Mouse (Mus musculus): ENCODE data around the gene Tnxb.
"Not testable (repeated sequence)": the region's sequence is repeated elsewhere in the genome, so short reads cannot be mapped to it uniquely, and the experiment has no call there.

Tnxb gene

GRCm38 (mm10) chr17:34683686-34684220, 13.4 kb downstream of the Tnxb start:
- no peak for DNase-seq (ENCODE audit: low spot score in 2 of 2)

DNA sequence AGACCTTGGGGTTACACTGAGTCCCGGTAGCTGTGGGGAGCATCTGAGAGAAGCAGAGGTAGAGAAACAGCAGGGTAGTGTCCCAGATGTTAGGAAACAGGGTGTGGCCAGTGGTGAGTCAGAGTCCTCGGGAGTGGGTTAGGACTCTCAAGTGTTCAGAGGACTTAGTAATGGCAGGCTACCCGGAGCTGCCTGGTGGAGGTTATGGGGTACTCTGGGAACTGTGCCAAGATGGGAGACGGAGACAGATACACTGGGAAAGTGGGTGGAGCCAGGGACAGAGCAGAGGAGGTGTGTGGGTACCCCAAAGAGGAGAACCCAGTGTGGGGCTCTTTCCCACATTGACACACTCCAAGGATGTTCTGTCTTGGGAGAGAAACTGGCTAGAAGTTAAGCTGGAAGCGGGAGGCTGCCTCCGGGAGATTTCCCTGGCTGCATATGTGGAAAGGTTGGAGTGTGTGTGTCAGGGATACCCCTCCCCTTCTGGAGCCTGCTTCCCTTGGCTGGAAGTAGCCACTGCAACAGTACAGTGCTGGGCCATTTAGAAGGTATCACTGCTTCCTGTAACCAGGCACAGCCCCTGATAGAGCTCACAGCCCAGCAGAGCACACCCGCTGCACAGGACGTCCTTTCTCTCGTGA, 14.0 kb downstream of the Tnxb start:
- no peak for DNase-seq (ENCODE audit: low spot score in 2 of 2)

GRCm38 (mm10) chr17:34685120-34686110, 15.1 kb downstream of the Tnxb start:
- DNase-seq (ENCODE audit: low spot score in 2 of 2), result no peak

DNA sequence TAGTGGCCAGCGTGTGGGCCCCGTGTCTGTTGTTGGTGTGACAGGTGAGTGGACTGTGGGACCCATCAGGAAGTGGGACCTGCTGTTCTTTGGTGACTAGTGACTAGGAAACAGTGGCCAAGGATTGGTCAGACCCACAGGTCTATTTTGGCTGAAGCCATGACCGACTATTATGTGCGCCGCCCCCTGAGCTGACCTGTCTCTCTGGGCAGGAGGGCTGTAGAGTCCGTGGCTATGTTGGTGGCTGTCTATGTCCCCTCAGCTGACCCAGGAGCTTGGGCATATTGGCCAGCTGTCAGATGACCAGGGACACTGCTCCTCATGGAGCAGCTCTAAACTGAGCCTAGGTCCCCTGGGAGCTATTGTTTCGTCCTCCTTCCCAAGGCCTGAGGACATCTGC, 18.6 kb downstream of the Tnxb start:
- no peak for DNase-seq (ENCODE audit: low spot score in 2 of 2)

DNA sequence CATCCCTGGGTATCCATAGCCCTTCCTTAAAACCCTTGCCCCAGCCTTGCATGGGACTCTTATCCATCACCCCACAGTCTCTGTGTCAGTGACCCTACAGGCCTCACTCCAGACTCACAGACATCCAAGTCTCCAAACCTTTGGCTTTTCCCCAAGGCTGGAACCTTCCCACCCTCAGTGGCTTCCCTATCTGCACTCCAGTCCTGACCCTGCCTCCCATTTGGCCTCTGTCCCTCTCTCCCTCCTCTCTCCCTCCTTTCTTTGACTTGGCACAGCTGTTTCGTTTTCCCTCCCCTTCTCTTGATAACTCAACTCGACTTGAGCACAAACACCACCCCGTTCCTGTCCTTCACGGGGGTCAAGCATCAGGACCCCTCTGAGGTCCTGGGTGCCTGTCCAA, 20.1 kb downstream of the Tnxb start:
- no peak for DNase-seq (ENCODE audit: low spot score in 2 of 2)

DNA sequence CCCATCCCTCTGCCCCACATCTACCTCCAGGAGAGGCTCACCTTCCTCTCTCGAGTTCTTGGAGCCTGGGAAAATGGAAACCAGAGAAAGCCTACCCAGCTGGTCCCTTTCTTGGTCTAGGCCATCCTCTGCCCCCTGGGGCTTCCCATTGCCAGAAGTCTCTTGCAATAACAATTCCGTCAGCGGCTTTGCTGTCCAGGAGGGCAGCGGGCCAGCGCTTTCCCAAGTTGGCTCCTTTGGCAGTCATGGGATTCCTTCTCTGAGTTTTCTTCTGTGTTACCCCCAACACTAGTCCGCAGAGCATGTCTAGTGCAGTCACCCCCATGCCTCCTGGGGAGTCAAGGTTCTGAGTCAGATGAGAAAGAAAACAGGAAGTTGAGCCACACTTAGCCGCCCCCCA, 22.6 kb downstream of the Tnxb start:
- DNase-seq (ENCODE audit: low spot score in 2 of 2), result no peak

- peak; percentile 58 to 74 for DNase-seq (ENCODE audit: low spot score in 2 of 2)
These were observed 29.5 kb downstream of the Tnxb start for GRCm38 (mm10) chr17:34699575-34700408.

- DNase-seq (ENCODE audit: low spot score in 2 of 2), result peak; percentile 20 to 36
These were observed 30.3 kb downstream of the Tnxb start for GRCm38 (mm10) chr17:34700671-34701071.

GRCm38 (mm10) chr17:34706476-34706875, 36.1 kb downstream of the Tnxb start:
- DNase-seq (ENCODE audit: low spot score in 2 of 2), result not testable (repeated sequence)

- peak in 1 of 2 experiments; percentile 68 for DNase-seq (ENCODE audit: low spot score in 2 of 2)
These were observed 42.6 kb downstream of the Tnxb start for GRCm38 (mm10) chr17:34712951-34713350.

DNA sequence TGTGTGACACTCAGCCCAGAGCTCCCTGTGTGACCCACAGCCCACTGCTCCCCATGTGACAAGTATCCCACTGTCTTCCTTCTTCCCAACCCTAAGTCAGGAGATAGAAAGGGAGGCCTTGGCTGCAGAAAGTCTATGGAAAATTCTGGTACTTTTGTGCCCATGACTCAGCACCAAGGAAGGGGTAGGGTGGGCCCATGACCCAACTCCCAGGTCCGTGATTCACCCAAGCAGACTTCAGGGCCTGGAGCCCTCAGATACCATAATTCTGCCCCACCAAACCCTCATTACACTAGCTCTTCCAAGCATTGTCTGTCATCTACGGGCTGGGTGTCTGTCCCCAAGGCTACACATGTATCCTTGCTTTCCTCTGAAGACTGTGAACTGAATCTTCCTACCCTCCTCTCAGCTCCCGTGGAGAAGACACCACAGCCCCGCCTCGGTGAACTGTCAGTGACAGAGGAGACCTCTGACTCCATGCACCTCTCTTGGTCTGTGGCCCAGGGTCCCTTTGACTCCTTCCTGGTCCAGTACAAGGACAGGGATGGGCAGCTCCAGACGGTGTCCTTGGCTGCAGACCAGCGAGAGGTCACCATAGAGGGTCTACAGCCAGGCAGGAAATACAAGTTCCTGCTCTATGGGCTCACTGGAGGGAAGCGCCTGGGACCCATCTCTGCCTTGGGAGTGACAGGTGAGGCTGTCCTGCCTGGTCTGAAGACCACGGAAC, 44.0 kb downstream of the Tnxb start:
- not testable (repeated sequence) for DNase-seq (ENCODE audit: low spot score in 2 of 2)

DNA sequence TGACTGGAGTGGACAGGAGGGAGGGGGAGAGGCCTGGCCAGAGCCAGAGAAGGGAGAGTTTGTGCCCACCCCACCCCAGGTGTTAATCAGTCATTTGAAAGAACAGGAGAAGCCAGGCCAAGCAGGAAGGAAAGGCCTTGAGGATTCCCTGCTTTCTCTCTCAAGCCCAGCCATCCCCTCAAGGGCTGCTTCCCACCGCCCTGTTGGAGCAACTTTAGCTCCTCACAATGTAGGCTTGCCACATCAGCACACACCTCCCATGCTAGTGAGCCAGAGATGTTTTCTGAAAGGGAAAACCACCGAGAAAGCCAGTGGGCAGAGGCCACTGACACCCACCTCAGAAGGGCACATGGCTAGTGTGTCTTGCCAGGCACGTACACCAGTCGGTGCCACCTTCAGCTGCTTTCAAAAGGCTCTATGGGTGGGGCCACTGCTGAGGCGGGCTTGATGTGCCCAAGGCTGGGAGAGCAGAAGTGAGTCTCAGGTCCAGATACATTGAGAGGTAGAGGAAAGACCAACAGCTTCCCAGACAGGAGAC, 44.6 kb downstream of the Tnxb start:
- DNase-seq (ENCODE audit: low spot score in 2 of 2), result not testable (repeated sequence)

DNA sequence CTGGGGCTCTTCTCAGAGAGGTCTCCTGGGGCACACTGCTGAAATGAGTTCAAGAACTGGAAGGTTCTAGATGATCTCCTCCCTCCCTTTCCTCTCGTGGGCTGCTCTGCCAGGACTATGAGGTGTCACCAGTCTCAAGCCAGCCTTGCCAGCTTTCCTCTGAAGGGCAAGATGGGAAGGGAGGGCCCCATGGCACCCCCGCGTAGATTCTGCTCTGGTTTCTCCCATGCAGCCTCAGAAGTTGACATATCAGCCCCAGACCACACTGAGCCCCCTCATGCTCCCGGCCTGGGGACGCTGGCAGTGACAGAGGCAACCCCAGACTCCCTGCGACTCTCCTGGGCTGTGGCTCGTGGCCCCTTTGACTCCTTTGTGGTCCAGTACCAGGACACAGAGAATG, 45.1 kb downstream of the Tnxb start:
- not testable (repeated sequence) for DNase-seq (ENCODE audit: low spot score in 2 of 2)

DNA sequence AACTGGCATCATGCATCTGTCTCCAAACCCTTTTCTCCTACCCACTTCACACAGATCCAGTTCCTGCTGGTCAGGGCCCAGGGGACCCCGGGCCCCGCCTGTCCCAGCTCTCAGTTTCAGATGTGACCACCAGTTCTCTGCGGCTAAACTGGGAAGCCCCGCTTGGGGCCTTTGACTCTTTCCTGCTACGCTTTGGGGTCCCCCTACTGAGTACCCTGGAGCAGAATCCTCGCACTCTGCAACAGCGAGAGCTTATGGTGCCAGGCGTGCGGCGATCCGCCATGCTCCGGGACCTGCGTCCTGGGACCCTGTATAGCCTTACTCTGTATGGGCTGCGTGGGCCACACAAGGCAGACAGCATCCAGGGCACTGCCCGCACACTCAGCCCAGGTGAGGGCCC, 45.9 kb downstream of the Tnxb start:
- no peak for DNase-seq (ENCODE audit: low spot score in 2 of 2)

DNA sequence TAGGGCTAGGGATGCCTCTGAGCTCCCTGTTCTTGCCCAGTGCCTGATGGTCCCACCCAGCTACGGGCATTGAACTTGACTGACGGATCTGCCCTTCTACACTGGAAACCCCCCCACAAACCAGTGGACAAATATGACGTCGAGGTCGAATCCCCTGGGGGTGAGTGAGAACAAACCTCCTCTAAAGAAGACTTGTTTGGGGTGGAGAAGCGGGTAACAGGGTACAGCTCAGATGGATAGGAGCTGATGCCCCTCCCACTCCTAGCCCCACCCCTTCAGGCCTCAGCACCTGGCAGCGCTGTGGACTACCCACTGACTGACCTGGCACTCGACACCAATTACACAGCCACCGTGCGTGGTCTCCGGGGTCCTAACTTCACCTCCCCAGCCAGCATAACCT, 47.1 kb downstream of the Tnxb start:
- DNase-seq (ENCODE audit: low spot score in 2 of 2), result no peak

GRCm38 (mm10) chr17:34719886-34720285, 49.6 kb downstream of the Tnxb start:
- DNase-seq (ENCODE audit: low spot score in 2 of 2), result not testable (repeated sequence)

- not testable (repeated sequence) for DNase-seq (ENCODE audit: low spot score in 2 of 2)
These were observed 51.9 kb downstream of the Tnxb start for GRCm38 (mm10) chr17:34722238-34722637.

GRCm38 (mm10) chr17:34723066-34723465, 52.7 kb downstream of the Tnxb start:
- no peak for DNase-seq (ENCODE audit: low spot score in 2 of 2)

DNA sequence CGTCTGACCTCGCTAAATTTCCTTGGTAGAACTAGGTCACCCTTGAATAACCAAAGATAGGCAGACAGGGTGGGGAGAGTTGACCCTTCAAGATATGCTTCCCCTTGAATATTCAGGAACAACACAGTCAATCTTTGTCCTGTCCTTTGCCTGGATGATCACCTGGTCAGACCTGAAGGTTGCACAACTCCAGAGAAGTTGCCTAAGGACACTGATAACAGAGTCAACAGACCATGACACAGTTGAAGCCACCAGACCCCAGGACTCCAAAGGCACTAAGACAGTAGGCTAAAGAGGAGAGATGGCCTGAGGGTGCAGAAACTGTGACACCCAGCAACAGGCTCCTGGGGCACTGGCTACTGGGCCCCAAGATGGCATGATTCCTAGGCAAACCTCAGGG, 57.6 kb downstream of the Tnxb start:
- DNase-seq (ENCODE audit: low spot score in 2 of 2), result no peak

DNA sequence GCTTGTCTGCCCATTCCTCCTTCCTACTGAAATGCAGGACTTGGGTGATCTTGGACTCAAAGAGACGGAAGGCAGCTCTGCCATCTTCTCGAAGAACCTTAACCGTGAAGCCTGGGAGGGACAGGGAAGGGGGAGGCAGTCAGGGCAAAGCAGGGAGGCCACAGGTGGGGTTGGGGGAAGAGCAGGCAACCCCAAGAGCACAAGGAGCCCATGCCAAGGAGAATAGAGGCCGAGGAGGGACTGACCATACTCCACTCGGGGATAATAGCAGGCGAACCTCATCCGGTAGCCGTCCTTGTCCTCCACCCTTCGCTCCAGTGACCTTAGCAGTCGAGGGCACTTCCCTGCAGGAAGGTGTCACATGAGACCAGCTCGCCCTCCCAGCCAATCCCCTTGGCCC, 58.8 kb downstream of the Tnxb start:
- DNase-seq (ENCODE audit: low spot score in 2 of 2), result not testable (repeated sequence)

Data from left cerebral cortex, adult 9 months (tissue).